Mouse (Mus musculus): ENCODE measurements around the gene Olfr976. TPM values are rescaled to one million over a fixed set of nuclear protein-coding genes. Genes with fewer than 3 reads are reported as not detected.

The Olfr976 gene
- polyA plus RNA-seq (2017; shearing (Covaris generic)): not detected

DNA sequence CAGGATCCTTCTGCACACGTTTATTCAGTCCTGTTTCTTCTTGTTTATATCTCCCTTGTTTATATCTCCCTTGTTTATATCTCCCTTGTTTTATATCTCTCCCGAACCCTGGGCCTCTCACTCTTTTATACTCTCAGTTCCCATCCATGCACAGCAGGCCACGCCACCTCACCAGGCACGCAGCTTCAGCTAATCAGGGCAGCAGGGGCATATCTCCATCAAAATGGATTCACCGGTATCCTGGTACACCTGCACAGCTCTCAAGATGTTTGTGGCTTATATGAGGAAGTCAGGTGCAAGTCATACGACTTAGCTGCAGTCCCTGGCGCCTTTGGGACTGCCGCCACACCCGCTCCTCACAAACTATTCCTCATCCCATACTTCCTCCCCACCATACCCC is at the start of gene Olfr976:
Gene Olfr976 (minus strand): TSS at position 101 of the 400 bp plus-strand sequence.

DNA sequence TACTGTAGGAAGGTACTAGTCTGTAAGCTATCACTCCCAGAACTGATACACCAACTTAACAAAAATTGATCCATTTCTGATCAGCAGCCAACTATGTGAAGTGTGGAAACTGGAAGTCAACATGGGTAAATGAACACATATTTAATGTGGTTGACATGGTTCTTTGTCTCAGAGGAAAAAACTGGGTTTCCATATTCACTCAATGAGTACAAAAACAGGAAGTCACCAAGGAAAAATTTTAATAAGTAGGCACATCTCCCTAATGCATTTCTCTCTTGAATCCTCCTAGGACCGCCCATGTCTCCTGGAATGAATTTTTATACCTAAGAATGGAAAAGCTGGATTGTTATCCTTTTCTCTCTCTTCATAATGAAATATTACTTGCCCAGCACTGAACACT is 48.5 kb upstream of the Olfr976 start, which contains the start of gene Olfr980:
Gene Olfr980 (minus strand): TSS at position 101 of the 400 bp plus-strand sequence.

DNA sequence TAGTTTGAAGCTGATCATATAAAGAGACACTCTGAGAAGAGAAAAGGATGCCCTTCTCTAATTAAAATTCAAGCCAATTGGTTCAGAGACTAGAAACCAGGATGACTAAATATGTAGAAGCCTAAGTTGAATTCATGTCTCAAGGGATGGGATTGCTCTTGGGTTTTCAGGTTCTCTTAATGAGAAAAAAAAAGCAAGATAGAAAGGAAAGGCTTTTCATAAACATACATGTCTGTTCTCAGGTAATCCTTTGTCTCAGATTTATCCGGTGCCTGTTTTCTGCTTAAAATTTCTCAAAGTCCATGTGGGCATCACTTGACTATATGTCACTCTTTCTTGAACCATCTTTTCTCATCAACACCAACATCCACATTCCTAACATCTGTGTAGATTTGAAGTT is 42.4 kb upstream of the Olfr976 start, which contains the start of gene Olfr979:
Gene Olfr979 (minus strand): TSS at position 101 of the 400 bp plus-strand sequence.

DNA sequence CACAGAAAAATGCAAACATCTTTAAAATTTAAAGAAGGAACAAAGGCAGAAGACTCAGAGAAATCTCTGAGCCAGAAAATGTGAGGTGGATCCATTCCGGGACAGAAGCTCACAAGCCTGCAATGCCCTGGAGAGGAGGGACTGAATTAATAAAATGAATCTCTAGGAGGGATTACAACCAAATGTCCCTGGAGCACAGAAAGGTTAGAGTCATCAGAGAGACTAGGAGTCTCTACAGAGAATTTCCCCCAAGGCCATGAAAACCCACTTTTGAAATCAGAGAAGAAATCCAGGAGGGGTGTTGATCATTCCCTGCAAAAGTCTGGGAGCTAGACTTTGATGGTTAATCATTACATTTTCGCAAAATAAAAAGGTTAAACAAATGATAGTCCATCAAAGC is 30.9 kb upstream of the Olfr976 start, which contains the start of gene Olfr978:
Gene Olfr978 (plus strand): TSS at position 301 of the 400 bp plus-strand sequence.

DNA sequence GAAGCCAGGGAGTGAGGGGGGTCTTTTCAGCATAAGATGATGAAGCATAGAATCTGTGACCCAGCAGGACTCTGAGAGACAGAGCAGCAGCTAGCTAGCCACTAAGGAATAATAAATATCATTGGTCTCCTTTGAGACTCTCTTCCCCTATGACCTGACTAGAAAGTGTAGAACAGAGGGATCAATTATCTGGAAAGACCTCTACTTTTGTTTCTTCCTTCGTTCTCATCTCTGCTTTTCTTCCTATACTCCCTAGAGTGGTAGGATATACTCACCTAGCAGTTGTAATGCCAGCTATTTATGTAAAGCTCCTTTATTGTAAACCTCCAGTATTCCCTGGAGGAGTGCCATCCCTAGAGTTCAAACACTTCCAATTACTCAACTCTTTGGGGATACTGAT is 9.0 kb downstream of the Olfr976 start, which contains the start of gene Olfr975:
Gene Olfr975 (minus strand): TSS at position 101 of the 400 bp plus-strand sequence.

GRCm38 (mm10) chr9:39937201-39937600 is 23.7 kb downstream of the Olfr976 start, which contains the start of gene Olfr974:
TSS of gene Olfr974 (plus strand) at chr9:39937501.

GRCm38 (mm10) chr9:39907036-39907435 is 53.9 kb downstream of the Olfr976 start, which contains the start of gene Olfr229:
TSS of gene Olfr229 (plus strand) at chr9:39907336.

Other genes starting within 250 kb of the Olfr976 start
- not detected for gene Olfr965, start 249.8 kb downstream of the Olfr976 start, polyA plus RNA-seq (2017; shearing (Covaris generic))
- not detected for gene Olfr150, start 230.2 kb downstream of the Olfr976 start, polyA plus RNA-seq (2017; shearing (Covaris generic))
- not detected for gene Olfr967, start 214.9 kb downstream of the Olfr976 start, polyA plus RNA-seq (2017; shearing (Covaris generic))
- 0.06 TPM for gene Olfr968, start 177.9 kb downstream of the Olfr976 start, polyA plus RNA-seq (2017; shearing (Covaris generic))
- gene Olfr969, start 170.2 kb downstream of the Olfr976 start, polyA plus RNA-seq (2017; shearing (Covaris generic)): not detected
- gene Olfr970, start 152.3 kb downstream of the Olfr976 start, polyA plus RNA-seq (2017; shearing (Covaris generic)): not detected
- not detected for gene Olfr971, start 124.3 kb downstream of the Olfr976 start, polyA plus RNA-seq (2017; shearing (Covaris generic))
- gene Olfr972, start 94.7 kb downstream of the Olfr976 start, polyA plus RNA-seq (2017; shearing (Covaris generic)): not detected
- gene Olfr229, start 53.8 kb downstream of the Olfr976 start, polyA plus RNA-seq (2017; shearing (Covaris generic)): not detected
- gene Olfr974, start 23.6 kb downstream of the Olfr976 start, polyA plus RNA-seq (2017; shearing (Covaris generic)): 0.10 TPM
- gene Olfr975, start 9.1 kb downstream of the Olfr976 start, polyA plus RNA-seq (2017; shearing (Covaris generic)): not detected
- gene Olfr978, start 31.0 kb upstream of the Olfr976 start, polyA plus RNA-seq (2017; shearing (Covaris generic)): not detected
- gene Olfr979, start 42.3 kb upstream of the Olfr976 start, polyA plus RNA-seq (2017; shearing (Covaris generic)): not detected
- gene Olfr980, start 48.4 kb upstream of the Olfr976 start, polyA plus RNA-seq (2017; shearing (Covaris generic)): not detected
- not detected for gene Olfr981, start 60.3 kb upstream of the Olfr976 start, polyA plus RNA-seq (2017; shearing (Covaris generic))
- gene Olfr982, start 112.7 kb upstream of the Olfr976 start, polyA plus RNA-seq (2017; shearing (Covaris generic)): 0.04 TPM
- not detected for gene Olfr983, start 132.5 kb upstream of the Olfr976 start, polyA plus RNA-seq (2017; shearing (Covaris generic))
- gene Olfr984, start 153.1 kb upstream of the Olfr976 start, polyA plus RNA-seq (2017; shearing (Covaris generic)): not detected
- gene Olfr985, start 169.1 kb upstream of the Olfr976 start, polyA plus RNA-seq (2017; shearing (Covaris generic)): not detected
- not detected for gene Tmem225, start 187.0 kb upstream of the Olfr976 start, polyA plus RNA-seq (2017; shearing (Covaris generic))
- not detected for gene Olfr986, start 219.8 kb upstream of the Olfr976 start, polyA plus RNA-seq (2017; shearing (Covaris generic))
- 3.7 TPM for gene Zfp202, start 231.2 kb upstream of the Olfr976 start, polyA plus RNA-seq (2017; shearing (Covaris generic))